Mouse (Mus musculus) cerebellum, adult 8-10 months (tissue): Measurements from ENCODE around the gene Rbm44.

Experiments
- DNase-seq: peaks from one replicate; pipeline ENCODE4 v3.0.0; 2022

The Rbm44 gene

GRCm38 (mm10) chr1:91211099-91211498, 66.2 kb downstream of the Rbm44 start:
- peak; percentile 24 for DNase-seq

DNA sequence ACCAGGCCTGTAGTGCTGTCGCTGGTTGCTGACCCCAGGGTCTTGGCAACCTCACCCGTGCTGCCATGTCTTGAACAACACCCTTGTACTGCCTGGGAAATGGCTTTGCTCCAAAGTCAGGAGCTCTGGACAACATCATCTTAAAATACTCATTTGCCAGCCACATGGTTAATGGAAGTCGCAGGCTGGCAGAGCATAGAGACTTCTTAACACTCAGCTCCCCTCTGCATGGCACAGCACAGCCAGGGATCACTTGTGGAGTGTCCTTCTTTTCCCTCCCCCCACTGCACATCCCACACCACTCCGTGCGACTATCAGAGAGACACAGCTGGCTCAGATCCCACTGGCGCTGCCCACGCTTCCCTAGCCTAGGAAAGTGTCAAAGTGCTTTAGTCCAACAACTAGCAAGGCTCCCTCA, 66.7 kb downstream of the Rbm44 start:
- DNase-seq: no peak

GRCm38 (mm10) chr1:91215264-91215663, 70.4 kb downstream of the Rbm44 start:
- no peak for DNase-seq

GRCm38 (mm10) chr1:91215981-91216380, 71.1 kb downstream of the Rbm44 start:
- DNase-seq: no peak

DNA sequence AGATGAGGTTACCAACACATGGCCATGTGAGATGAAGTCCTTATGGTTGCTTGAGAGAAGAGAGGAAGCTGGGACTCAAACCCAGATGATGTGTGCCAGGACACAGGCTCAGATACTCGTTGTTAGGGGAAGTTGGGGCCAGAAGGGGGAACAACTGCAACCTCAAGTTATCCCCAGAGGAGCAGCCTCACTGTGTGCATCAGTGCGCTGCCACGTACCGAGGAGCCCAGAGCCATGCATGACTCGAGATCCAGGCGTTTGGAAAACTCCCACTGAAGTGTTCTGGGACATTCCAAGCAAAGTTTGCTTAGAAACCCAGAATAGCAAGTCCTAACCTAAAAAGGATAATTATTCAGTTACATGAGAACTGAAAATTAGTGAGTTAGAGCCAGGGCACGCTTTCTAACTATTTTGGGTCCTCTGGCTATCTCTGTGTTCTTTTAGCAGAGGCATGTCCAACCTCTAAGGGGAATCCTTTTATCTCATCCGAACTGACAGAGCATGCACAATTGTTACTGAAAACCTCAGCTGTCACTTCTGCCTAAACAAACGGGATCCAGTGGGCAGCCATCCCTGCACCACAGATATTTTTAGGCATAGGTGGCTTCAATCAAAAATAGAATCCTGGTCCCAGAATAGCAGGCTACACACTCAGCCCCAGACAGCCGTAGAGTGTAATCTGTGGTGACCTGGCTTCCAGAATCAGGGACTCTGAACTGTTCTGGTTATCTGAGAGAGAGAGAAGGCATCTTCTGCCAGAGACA, 71.8 kb downstream of the Rbm44 start:
- DNase-seq: no peak

- no peak for DNase-seq
Measured at GRCm38 (mm10) chr1:91219641-91220321, 74.9 kb downstream of the Rbm44 start.

DNA sequence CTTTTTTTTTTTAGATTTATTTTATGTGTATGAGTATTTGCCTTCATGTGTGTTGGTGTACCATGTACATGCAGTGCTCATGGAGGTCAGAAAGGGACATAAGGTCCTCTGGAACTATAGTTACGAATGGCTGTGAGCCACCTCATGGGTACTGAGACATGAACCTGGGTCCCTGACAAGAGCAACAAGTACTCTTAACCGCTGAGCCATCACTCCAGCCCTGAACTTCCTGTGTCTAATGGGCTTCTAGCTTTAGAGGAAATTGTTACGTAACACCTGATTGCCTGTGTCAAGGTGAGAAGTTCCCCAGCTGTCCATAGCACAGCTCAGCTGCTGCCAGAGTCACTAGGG, 75.4 kb downstream of the Rbm44 start:
- no peak for DNase-seq
